Mouse (Mus musculus) embryonic facial prominence, embryonic 11.5 days (tissue): ENCODE data around the gene Nr6a1. TPM values are rescaled to one million over a fixed set of nuclear protein-coding genes. Genes with fewer than 3 reads are reported as not detected.
A peak's percentile ranks its signal among the peaks of the same experiment; 100 is the strongest.

Source experiments
- ATAC-seq: fragments of 200-750 bp; cut with Nextera tagmentation; replicated peaks from 2 replicates; pipeline ENCODE4 v1.8.0; 2017; ENCODE audit warnings: low read depth; ENCODE audit not compliant: insufficient number of reproducible peaks, low FRiP score, low TSS enrichment
- DNase-seq: peaks from one replicate; pipeline ENCODE4 v3.0.0-alpha.2; 2015; ENCODE audit warnings: low spot score
- H3K27ac ChIP-seq: fragments of 300-500 bp; sonication (generic); replicated peaks from 2 replicates; pipeline ENCODE4 v1.5.1; 2014; ENCODE audit warnings: mild to moderate bottlenecking, low read depth, low read length, control low read depth
- H3K27me3 ChIP-seq: fragments of 300-500 bp; sonication (generic); 2 replicates; pipeline ENCODE4 v1.6.1; 2014; ENCODE audit warnings: mild to moderate bottlenecking, low read length, moderate library complexity, mixed read lengths; ENCODE audit not compliant: control insufficient read depth, insufficient read depth
- H3K36me3 ChIP-seq: fragments of 300-500 bp; sonication (generic); replicated peaks from 2 replicates; pipeline ENCODE4 v1.6.1; 2014; ENCODE audit warnings: low read depth, mild to moderate bottlenecking, low read length, moderate library complexity, mixed read lengths; ENCODE audit not compliant: control insufficient read depth, insufficient read depth
- H3K4me1 ChIP-seq: fragments of 300-500 bp; sonication (generic); 2 replicates; pipeline ENCODE4 v1.6.1; 2014; ENCODE audit warnings: low read length, mixed read lengths; ENCODE audit not compliant: control insufficient read depth, insufficient read depth
- H3K4me2 ChIP-seq: fragments of 300-500 bp; sonication (generic); 2 replicates; pipeline ENCODE4 v1.6.1; 2014; ENCODE audit warnings: low read depth, mild to moderate bottlenecking, control low read depth, low read length, moderate library complexity
- H3K4me3 ChIP-seq: fragments of 300-500 bp; sonication (generic); 2 replicates; pipeline ENCODE4 v1.5.1; 2014; ENCODE audit warnings: low read depth, low read length, control low read depth
- H3K9ac ChIP-seq: fragments of 300-500 bp; sonication (generic); replicated peaks from 2 replicates; pipeline ENCODE4 v1.6.1; 2014; ENCODE audit warnings: mild to moderate bottlenecking, control low read depth, low read length
- H3K9me3 ChIP-seq: fragments of 300-500 bp; sonication (generic); replicated peaks from 2 replicates; pipeline ENCODE4 v1.6.1; 2016; ENCODE audit warnings: mild to moderate bottlenecking, low read length, inconsistent platforms, mixed read lengths; ENCODE audit not compliant: control insufficient read depth
- WGBS: fragments of 180-500 bp; shearing (Covaris S2); extraction: QIAGEN DNeasy Blood & Tissue Kit; methylation state at CpG from one replicate; pipeline ENCODE4 v1.1.7; 2014; 5-methylcytosine and 5-hydroxymethylcytosine counted together
- polyA plus RNA-seq: library from polyadenylated mRNA; unstranded; fragments of >200 nt; fragmentation: Nextera tagmentation; extraction: Ambion mirVana; gene quantifications from 2 replicates; pipeline ENCODE4 v1.2.1, GENCODE M21; 2014

Gene Nr6a1
- 2.2 and 2.5 TPM in 2 replicates for polyA plus RNA-seq

DNA sequence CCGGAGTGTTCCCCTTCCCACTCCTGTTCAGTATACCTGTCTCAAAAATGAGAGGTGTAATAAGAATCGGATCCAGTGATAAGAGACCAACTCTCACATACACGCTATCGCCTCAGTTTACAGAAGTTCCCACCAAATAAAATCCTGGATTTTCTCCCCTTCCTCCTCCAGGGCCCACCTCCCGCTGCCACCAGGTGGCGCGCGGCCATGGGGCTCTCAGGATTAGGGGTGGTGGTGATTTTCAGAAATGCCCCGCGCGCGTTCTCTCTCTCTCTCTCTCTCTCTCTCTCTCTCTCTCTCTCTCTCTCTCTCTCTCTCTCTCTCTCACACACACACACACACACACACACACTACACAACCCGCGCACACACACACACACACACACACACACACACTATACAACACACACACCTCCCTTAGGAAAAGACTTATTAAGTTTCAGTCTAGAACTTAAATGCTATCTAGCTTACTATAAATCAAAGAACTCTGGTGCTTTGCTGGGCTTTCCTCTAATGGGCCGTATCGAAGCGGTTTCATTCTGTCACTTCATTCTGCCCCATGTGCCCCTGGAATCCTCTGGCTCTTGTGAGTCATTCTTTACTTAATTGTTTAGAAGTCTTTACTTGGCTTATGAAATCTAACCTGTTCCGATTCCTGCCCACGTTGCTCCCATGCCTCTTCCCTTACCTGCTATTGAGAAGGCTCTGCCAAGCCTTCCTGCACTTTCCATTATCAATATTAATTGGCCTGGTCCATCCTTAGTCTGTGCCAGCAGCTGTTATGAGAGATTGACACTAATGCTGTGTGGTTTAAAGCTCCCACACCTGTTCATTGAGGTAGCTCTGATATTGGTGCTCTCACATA is at the start of gene Nr6a1:
Gene Nr6a1 (minus strand): TSS at position 574 of the 865 bp plus-strand sequence.
- Histone ChIP-seq H3K9me3 (no peaks in the 10 kb centered on the region), H3K27ac (no peak within 1 kb of the TSS), H3K4me3 (peak within 1 kb of the TSS; percentile 27), H3K4me2 (peak within 1 kb of the TSS; percentile 49), H3K36me3 (no peaks in the 10 kb centered on the region), H3K9ac (no peak within 1 kb of the TSS), H3K27me3 (no peaks in the 10 kb centered on the region; the same call in 1 of the 2 replicates), H3K4me1 (peaks cover 4% of the 10 kb centered on the region; the same call in 1 of the 2 replicates)
- peak; percentile 88 for DNase-seq
- ATAC-seq: peak; percentile 26; the same call in 1 of the 2 replicates
- 9% methylated on average over 19 of the region's 19 CpGs for WGBS

DNA sequence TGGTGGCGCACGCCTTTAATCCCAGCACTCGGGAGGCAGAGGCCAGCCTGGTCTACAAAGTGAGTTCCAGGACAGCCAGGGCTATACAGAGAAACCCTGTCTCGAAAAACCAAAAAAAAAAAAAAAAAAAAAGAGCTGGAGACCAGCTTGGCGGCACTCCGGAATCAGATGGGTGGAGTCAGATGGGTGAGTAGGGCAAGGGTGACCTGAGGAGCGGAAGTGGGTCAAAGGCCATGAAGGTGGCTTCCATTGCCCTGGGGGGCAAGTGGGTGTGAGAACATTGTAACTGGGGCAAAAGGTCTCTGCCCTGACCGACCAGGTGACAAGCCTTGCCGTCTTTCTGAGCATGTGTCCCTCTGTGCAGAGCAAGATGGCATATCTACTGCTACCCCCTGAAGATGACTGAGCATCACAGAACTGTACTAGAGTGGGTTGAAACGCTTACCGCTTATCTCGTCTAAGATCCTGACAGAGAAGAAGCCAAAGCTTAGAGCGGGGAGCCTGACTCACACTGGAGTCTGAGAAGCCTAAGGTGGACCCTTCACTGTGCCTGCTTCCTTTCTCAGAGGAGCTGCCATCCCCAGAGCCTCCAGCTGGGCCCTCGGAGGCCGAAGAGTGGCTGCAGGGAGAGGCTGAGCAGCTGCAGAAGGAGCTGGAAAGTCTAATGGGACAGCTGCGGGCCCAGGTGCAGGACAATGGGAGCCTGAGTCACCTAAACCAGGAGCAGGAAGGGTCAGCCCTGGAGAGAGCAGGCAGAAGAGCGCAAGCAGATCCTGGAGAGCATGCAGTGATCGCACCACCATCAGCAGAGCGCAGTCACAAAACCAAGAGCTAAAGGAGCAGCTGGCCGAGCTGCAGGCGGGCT is 48.7 kb upstream of the Nr6a1 start:
- Histone ChIP-seq H3K4me1 (no peaks in the 10 kb centered on the region), H3K4me3 (no peak overlapping the region), H3K27ac (no peak overlapping the region), H3K36me3 (no peaks in the 10 kb centered on the region), H3K9me3 (no peaks in the 10 kb centered on the region), H3K4me2 (no peak overlapping the region), H3K9ac (no peak overlapping the region), H3K27me3 (no peaks in the 10 kb centered on the region)
- DNase-seq: no peak
- ATAC-seq: no peak
- 73% methylated on average over 21 of the region's 21 CpGs for WGBS

DNA sequence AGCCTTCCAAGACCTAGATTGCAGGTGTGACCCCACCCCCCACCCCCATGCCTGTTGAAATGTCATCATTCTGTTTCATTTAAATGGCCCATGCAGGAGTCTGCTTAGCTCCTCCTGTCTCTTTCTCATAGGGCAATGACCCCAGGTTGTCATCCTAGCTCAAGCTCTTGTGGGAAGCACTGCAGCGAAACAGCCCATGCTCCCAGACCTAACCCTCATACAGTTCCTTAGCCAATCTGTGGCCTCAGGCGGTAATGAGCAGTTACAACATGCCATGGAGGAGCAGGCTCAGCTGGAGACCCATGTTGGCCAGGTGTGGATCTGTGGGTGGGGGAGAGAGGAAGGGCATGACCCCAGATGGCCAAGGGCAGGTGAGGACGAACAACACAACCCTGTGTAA is 47.7 kb upstream of the Nr6a1 start:
- ATAC-seq: no peak

DNA sequence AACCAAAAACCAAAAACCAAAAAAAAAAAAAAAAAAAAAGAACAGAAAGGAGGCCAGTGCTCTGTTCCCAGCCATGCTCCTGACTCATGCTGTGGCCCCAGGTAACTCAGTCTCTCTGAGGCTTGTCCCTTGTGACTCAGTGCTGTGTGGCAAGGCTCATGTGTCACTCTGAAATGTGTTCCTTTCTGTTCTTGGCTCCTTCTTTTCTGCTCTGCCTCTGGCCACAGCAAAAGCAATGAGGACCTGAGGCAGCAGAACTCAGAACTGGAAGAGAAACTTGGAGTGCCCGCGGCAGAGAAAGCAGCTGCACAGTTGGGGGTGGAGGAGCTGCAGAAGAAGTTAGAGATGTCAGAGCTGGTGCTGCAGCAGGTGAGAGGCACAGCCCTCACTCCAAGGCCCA is 46.7 kb upstream of the Nr6a1 start:
- Histone ChIP-seq H3K4me1 (no peaks in the 10 kb centered on the region), H3K27ac (no peak overlapping the region), H3K4me2 (no peak overlapping the region), H3K27me3 (no peaks in the 10 kb centered on the region), H3K9me3 (no peaks in the 10 kb centered on the region), H3K4me3 (no peak overlapping the region), H3K9ac (no peak overlapping the region), H3K36me3 (no peaks in the 10 kb centered on the region)
- DNase-seq (no peak), ATAC-seq (no peak)
- WGBS: 44% methylated on average over 2 of the region's 2 CpGs

More for the DNA sequence above, 47.7 kb upstream of the Nr6a1 start:
- H3K27ac ChIP-seq: no peak overlapping the region
- no peaks in the 10 kb centered on the region for H3K4me1 ChIP-seq
- no peak overlapping the region for H3K4me2 ChIP-seq
- no peak for DNase-seq
- H3K9ac ChIP-seq: no peak overlapping the region
- no peaks in the 10 kb centered on the region for H3K36me3 ChIP-seq
- H3K9me3 ChIP-seq: no peaks in the 10 kb centered on the region
- no peaks in the 10 kb centered on the region for H3K27me3 ChIP-seq
- 75% methylated on average over 3 of the region's 3 CpGs for WGBS
- H3K4me3 ChIP-seq: no peak overlapping the region

DNA sequence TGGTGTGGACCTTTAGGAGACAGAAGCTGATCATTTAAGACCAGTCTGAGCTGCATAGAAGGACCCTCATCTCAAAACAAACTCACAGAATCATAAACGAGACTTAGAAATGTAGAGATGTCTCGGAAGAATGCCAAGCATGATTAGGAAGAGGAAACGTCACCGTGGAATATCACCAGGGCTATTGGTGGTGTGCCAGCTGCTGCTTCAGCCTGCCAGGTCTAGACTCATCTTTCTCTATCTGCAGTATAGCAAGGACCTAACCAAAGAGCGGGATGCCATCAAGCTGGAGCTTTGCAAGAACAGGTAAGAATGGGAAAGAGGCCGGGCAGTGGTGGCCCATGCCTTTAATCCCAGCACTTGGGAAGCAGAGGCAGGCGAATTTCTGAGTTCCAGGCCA is 46.2 kb upstream of the Nr6a1 start:
- Histone ChIP-seq H3K27me3 (no peaks in the 10 kb centered on the region), H3K9me3 (no peaks in the 10 kb centered on the region), H3K9ac (no peak overlapping the region), H3K27ac (no peak overlapping the region), H3K4me2 (no peak overlapping the region), H3K36me3 (no peaks in the 10 kb centered on the region), H3K4me3 (no peak overlapping the region), H3K4me1 (no peaks in the 10 kb centered on the region)
- ATAC-seq: no peak
- WGBS: 83% methylated on average over 7 of the region's 7 CpGs
- DNase-seq: no peak

DNA sequence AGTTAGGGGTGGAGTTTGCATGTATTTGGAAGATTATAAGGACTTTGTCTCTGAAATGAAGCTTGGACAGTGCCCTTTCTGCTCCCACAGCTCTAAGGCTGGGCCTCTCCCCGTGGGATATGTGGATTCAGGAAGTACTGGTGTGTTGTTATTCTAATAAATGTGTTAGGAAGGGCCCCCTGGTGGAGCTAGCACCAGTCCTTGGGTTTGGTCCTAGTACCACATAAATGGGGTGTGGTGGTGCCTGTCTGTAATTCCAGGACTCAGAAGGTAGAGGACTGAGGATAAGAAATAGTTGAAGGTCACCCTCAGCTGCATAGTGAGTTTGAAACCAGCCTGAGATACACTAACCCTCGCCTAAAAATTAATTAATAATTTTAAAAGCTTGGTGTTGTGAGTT is 45.7 kb upstream of the Nr6a1 start:
- 39% methylated on average over 2 of the region's 2 CpGs for WGBS
- H3K9ac ChIP-seq: no peak overlapping the region
- H3K4me3 ChIP-seq: no peak overlapping the region
- no peaks in the 10 kb centered on the region for H3K4me1 ChIP-seq
- ATAC-seq: no peak
- no peaks in the 10 kb centered on the region for H3K36me3 ChIP-seq
- H3K27me3 ChIP-seq: no peaks in the 10 kb centered on the region
- no peak for DNase-seq
- H3K9me3 ChIP-seq: no peaks in the 10 kb centered on the region
- no peak overlapping the region for H3K27ac ChIP-seq
- no peak overlapping the region for H3K4me2 ChIP-seq

DNA sequence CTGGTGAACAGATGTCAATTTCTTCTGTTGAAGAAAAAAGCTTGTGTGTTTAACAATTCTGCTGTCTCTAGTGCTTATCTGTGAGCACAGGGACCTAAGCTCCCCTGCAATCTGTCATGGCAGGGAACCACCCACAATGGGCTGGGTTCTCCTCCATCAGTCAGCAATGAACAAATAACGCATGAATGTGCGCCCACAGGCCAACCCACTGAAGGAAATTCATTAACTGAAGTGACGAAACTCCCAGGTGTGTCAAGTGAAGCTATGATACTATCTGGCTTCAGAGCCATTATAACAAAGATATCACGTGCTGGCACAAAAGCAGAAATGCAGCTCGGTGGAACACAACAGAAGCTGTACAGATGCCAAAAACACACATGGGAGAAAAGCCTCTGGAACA is 42.6 kb upstream of the Nr6a1 start:
- Histone ChIP-seq H3K27ac (no peak overlapping the region), H3K4me2 (no peak overlapping the region), H3K9me3 (no peaks in the 10 kb centered on the region), H3K9ac (no peak overlapping the region), H3K27me3 (no peaks in the 10 kb centered on the region), H3K4me1 (no peaks in the 10 kb centered on the region), H3K36me3 (no peaks in the 10 kb centered on the region), H3K4me3 (no peak overlapping the region)
- ATAC-seq (no peak), DNase-seq (no peak)
- 82% methylated on average over 5 of the region's 5 CpGs for WGBS

DNA sequence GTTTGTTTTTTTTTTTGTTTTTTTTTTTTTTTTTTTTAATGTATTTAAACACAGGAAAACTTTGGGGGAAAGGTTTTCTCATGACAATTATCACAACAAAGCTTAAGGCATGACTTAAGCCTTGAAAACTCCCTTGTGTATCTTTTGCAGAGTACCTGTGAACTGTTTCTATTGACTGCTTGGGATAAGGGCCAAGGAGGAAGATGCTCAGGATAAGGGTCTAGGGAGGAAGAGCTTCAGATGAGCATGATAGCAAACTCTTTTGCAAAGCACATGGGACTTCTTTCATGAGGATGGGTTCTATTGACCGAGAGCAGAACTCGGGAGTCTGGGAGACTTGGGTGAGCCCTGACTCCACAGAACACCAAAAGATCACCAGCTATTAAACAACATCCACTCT is 42.2 kb upstream of the Nr6a1 start:
- no peaks in the 10 kb centered on the region for H3K9me3 ChIP-seq
- H3K9ac ChIP-seq: no peak overlapping the region
- H3K4me2 ChIP-seq: no peak overlapping the region
- no peak overlapping the region for H3K27ac ChIP-seq
- no peaks in the 10 kb centered on the region for H3K36me3 ChIP-seq
- ATAC-seq (no peak), DNase-seq (no peak)
- no peak overlapping the region for H3K4me3 ChIP-seq
- 94% methylated on average over 2 of the region's 2 CpGs for WGBS
- no peaks in the 10 kb centered on the region for H3K27me3 ChIP-seq
- no peaks in the 10 kb centered on the region for H3K4me1 ChIP-seq
